Comparison of ENCODE assay signal across 9 mouse cellular contexts in genomic region chr2:92389645-92390044, GRCm38 (mm10). TPM values are rescaled to one million over a fixed set of nuclear protein-coding genes. Genes with fewer than 3 reads are reported as not detected.
DNase-seq lines count a peak whose midpoint lies in the region; ATAC-seq and TF ChIP-seq lines count a peak whose summit lies in the region.
"Had no signal": no experiment of that assay in that cellular context is flagged by ENCODE, and none has a peak within 500 bp of the region (broad histone marks: within the 10 kb centered on the region; RNA-seq: fewer than 3 reads in every experiment).

No protein-coding gene starts in this region.

- no peak overlapping the region for H3K27ac ChIP-seq in heart, postnatal 0 days (ENCODE audit: low read depth)
- no peak overlapping the region for H3K27ac ChIP-seq in brown adipose tissue, adult 24 weeks (replicated peaks; ENCODE audit: low read depth, low read length)
- H3K27ac ChIP-seq in hindbrain, embryonic 14.5 days = peak overlapping the region; percentile 81
- peak overlapping the region; percentile 83 for H3K27ac ChIP-seq in midbrain, embryonic 14.5 days (replicated peaks; ENCODE audit: low read depth, low read length)

- H3K36me3 ChIP-seq in heart, postnatal 0 days (replicated peaks; ENCODE audit: control insufficient read depth, insufficient read depth, low read length) = no peaks in the 10 kb centered on the region
- peaks cover 29% of the 10 kb centered on the region for H3K36me3 ChIP-seq in hindbrain, embryonic 14.5 days (replicated peaks; ENCODE audit: control insufficient read depth, insufficient read depth)
- H3K36me3 ChIP-seq in midbrain, embryonic 14.5 days (ENCODE audit: control insufficient read depth, insufficient read depth, low read length) = peaks cover 37% of the 10 kb centered on the region

- no peak overlapping the region; the same call in 1 of the 2 replicates for H3K9ac ChIP-seq in heart, postnatal 0 days (replicated peaks; ENCODE audit: low read depth, low read length)
- peak overlapping the region; percentile 74 for H3K9ac ChIP-seq in hindbrain, embryonic 14.5 days
- peak overlapping the region; percentile 84; the same call in 1 of the 2 replicates for H3K9ac ChIP-seq in midbrain, embryonic 14.5 days (replicated peaks; ENCODE audit: low read length)

- 12% methylated on average over 10 of the region's 10 CpGs for WGBS in heart, postnatal 0 days
- 2% methylated on average over 10 of the region's 10 CpGs for WGBS in hindbrain, embryonic 14.5 days
- WGBS in midbrain, embryonic 14.5 days = 1% methylated on average over 10 of the region's 10 CpGs

- no peaks in the 10 kb centered on the region for H3K9me3 ChIP-seq in heart, postnatal 0 days (replicated peaks; ENCODE audit: control insufficient read depth, low read length)
- H3K9me3 ChIP-seq in hindbrain, embryonic 14.5 days (ENCODE audit: control insufficient read depth, low read length) = no peaks in the 10 kb centered on the region
- no peaks in the 10 kb centered on the region for H3K9me3 ChIP-seq in midbrain, embryonic 14.5 days (ENCODE audit: control insufficient read depth, low read length)

- no peak for DNase-seq in heart, postnatal 0 days (ENCODE audit: low spot score)
- DNase-seq in heart, postnatal 25 days (ENCODE audit: low spot score) = no peak
- DNase-seq in hindbrain, embryonic 14.5 days (ENCODE audit: low spot score) = no peak
- no peak for DNase-seq in midbrain, embryonic 14.5 days
- no peak for DNase-seq in thymus, postnatal 10 days (ENCODE audit: low spot score in 2 of 2)
- no peak for DNase-seq in left cerebral cortex, postnatal 10 days (ENCODE audit: extremely low spot score in 1 of 2, low spot score in 2 of 2)
- DNase-seq in left cerebral cortex, postnatal 4 days = no peak

- H3K4me1 ChIP-seq in heart, postnatal 0 days (ENCODE audit: control insufficient read depth, insufficient read depth) = peaks cover 16% of the 10 kb centered on the region
- H3K4me1 ChIP-seq in brown adipose tissue, adult 24 weeks (ENCODE audit: control insufficient read depth, insufficient read depth, insufficient read length, low read length) = no peaks in the 10 kb centered on the region; the same call in 1 of the 2 replicates
- H3K4me1 ChIP-seq in hindbrain, embryonic 14.5 days (replicated peaks; ENCODE audit: control insufficient read depth, insufficient read depth, low read length) = peaks cover 53% of the 10 kb centered on the region
- H3K4me1 ChIP-seq in midbrain, embryonic 14.5 days (ENCODE audit: control insufficient read depth, insufficient read depth, low read length) = peaks cover 57% of the 10 kb centered on the region

- 0 out of 2 replicates have a peak, but pooled peaks have one; percentile 1 for ATAC-seq in heart, postnatal 0 days (ENCODE audit: insufficient read depth, low read depth)
- ATAC-seq in hindbrain, embryonic 14.5 days (ENCODE audit: low FRiP score) = no peak
- ATAC-seq in midbrain, embryonic 14.5 days (ENCODE audit: low FRiP score, low TSS enrichment) = no peak

- peak overlapping the region; percentile 67 for H3K4me2 ChIP-seq in heart, postnatal 0 days (ENCODE audit: low read depth, low read length)
- H3K4me2 ChIP-seq in hindbrain, embryonic 14.5 days (replicated peaks) = peak overlapping the region; percentile 72
- H3K4me2 ChIP-seq in midbrain, embryonic 14.5 days (ENCODE audit: low read length) = peak overlapping the region; percentile 76

- intact Hi-C loops in heart, postnatal 25 days (cut with DNase I) = no loop called here
- intact Hi-C loops in left cerebral cortex, postnatal 10 days (cut with DNase I) = no loop called here
- intact Hi-C loops in left cerebral cortex, postnatal 4 days (cut with DNase I) = no loop called here

- TF ChIP-seq EP300 in heart, postnatal 0 days (IDR thresholded peaks at IDR 0.05; ENCODE audit: low read depth) = no peak

- no peak for TF ChIP-seq CTCF in heart, postnatal 0 days (IDR thresholded peaks at IDR 0.05; ENCODE audit: low read depth)

- peaks cover 39% of the 10 kb centered on the region for H3K27me3 ChIP-seq in heart, postnatal 0 days (ENCODE audit: control insufficient read depth, insufficient read depth, low read length)
- no peaks in the 10 kb centered on the region for H3K27me3 ChIP-seq in hindbrain, embryonic 14.5 days (ENCODE audit: control insufficient read depth, insufficient read depth, low read length)
- H3K27me3 ChIP-seq in midbrain, embryonic 14.5 days (ENCODE audit: control insufficient read depth, insufficient read depth, low read length) = no peaks in the 10 kb centered on the region

- peak overlapping the region; percentile 57 for H3K4me3 ChIP-seq in heart, postnatal 0 days (ENCODE audit: low read depth, low read length)
- peak overlapping the region; percentile 54 for H3K4me3 ChIP-seq in brown adipose tissue, adult 24 weeks (ENCODE audit: insufficient read depth, low read depth, low read length)
- peak overlapping the region; percentile 66 for H3K4me3 ChIP-seq in hindbrain, embryonic 14.5 days (replicated peaks; ENCODE audit: low read length)
- H3K4me3 ChIP-seq in midbrain, embryonic 14.5 days (replicated peaks; ENCODE audit: low read depth, low read length) = peak overlapping the region; percentile 74

RNA-seq across cellular contexts. Expression of gene 1700029I15Rik, which starts 7.3 kb away (rescaled TPM):
- total RNA-seq in heart, postnatal 0 days (2014; rRNA removed; ENCODE audit: low replicate concordance) = 2.8 and 4.6 TPM in 2 replicates
- 0.56 and 0.87 TPM in 2 replicates for polyA plus RNA-seq in heart, postnatal 0 days (2015; fragmentation: Nextera tagmentation; extraction: Ambion mirVana)
- 1 to 10 TPM; 1.5 to 2.1 TPM for total RNA-seq in heart, postnatal 25 days (2021)
- polyA plus RNA-seq in brown adipose tissue, adult 24 weeks (2012; ENCODE audit: insufficient read depth, insufficient read length, missing spikeins) = 3.3 and 4.1 TPM in 2 replicates
- polyA plus RNA-seq in hindbrain, embryonic 14.5 days (2014; fragmentation: Nextera tagmentation; extraction: Ambion mirVana) = 2.9 and 4.2 TPM in 2 replicates
- polyA plus RNA-seq in midbrain, embryonic 14.5 days (2014; fragmentation: Nextera tagmentation; extraction: Ambion mirVana) = 3.9 and 5.6 TPM in 2 replicates
- total RNA-seq in left cerebral cortex, postnatal 10 days (2021) = 1 to 10 TPM; 3.7 TPM
- total RNA-seq in left cerebral cortex, postnatal 4 days (2021) = 1 to 10 TPM; 2.8 to 3.2 TPM

RNA-seq across cellular contexts. Expression of gene Mapk8ip1, which starts 11.4 kb away (rescaled TPM):
- 5.6 and 8.4 TPM in 2 replicates for total RNA-seq in heart, postnatal 0 days (2014; rRNA removed; ENCODE audit: low replicate concordance)
- polyA plus RNA-seq in heart, postnatal 0 days (2015; fragmentation: Nextera tagmentation; extraction: Ambion mirVana) = 2.7 and 3.1 TPM in 2 replicates
- total RNA-seq in heart, postnatal 25 days (2021) = 1 to 10 TPM; 4.7 to 5.7 TPM
- 9.4 and 9.6 TPM in 2 replicates for polyA plus RNA-seq in brown adipose tissue, adult 24 weeks (2012; ENCODE audit: insufficient read depth, insufficient read length, missing spikeins)
- polyA plus RNA-seq in hindbrain, embryonic 14.5 days (2014; fragmentation: Nextera tagmentation; extraction: Ambion mirVana) = 68.8 and 74.5 TPM in 2 replicates
- 62.4 and 117 TPM in 2 replicates for polyA plus RNA-seq in midbrain, embryonic 14.5 days (2014; fragmentation: Nextera tagmentation; extraction: Ambion mirVana)
- 100 to 1,000 TPM; 414 to 421 TPM for total RNA-seq in left cerebral cortex, postnatal 10 days (2021)
- 100 to 1,000 TPM; 306 to 339 TPM for total RNA-seq in left cerebral cortex, postnatal 4 days (2021)
- total RNA-seq: common myeloid progenitor, adult 5-6 weeks had no signal

RNA-seq across cellular contexts. Expression of gene Large2, which starts 15.0 kb away (rescaled TPM):
- total RNA-seq in heart, postnatal 0 days (2014; rRNA removed; ENCODE audit: low replicate concordance) = not detected in 2 replicates
- polyA plus RNA-seq in heart, postnatal 0 days (2015; fragmentation: Nextera tagmentation; extraction: Ambion mirVana) = 0.25 and 0.47 TPM in 2 replicates
- under 1 TPM in 1 of 2 experiments, not detected in 1; 0.67 TPM for total RNA-seq in heart, postnatal 25 days (2021)
- 1.9 TPM in 1 of 2 replicates, not detected in the other for polyA plus RNA-seq in brown adipose tissue, adult 24 weeks (2012; ENCODE audit: insufficient read depth, insufficient read length, missing spikeins)
- 2.0 and 2.4 TPM in 2 replicates for polyA plus RNA-seq in hindbrain, embryonic 14.5 days (2014; fragmentation: Nextera tagmentation; extraction: Ambion mirVana)
- polyA plus RNA-seq in midbrain, embryonic 14.5 days (2014; fragmentation: Nextera tagmentation; extraction: Ambion mirVana) = 1.5 and 1.6 TPM in 2 replicates
- under 1 TPM in 1 of 2 experiments, not detected in 1; 0.49 TPM for total RNA-seq in left cerebral cortex, postnatal 10 days (2021)
- under 1 TPM; 0.60 to 0.72 TPM for total RNA-seq in left cerebral cortex, postnatal 4 days (2021)

RNA-seq across cellular contexts. Expression of gene Pex16, which starts 15.2 kb away (rescaled TPM):
- 14.1 and 28.5 TPM in 2 replicates for total RNA-seq in heart, postnatal 0 days (2014; rRNA removed; ENCODE audit: low replicate concordance)
- 27.5 and 27.7 TPM in 2 replicates for polyA plus RNA-seq in heart, postnatal 0 days (2015; fragmentation: Nextera tagmentation; extraction: Ambion mirVana)
- 10 to 100 TPM; 19.4 to 24.5 TPM for total RNA-seq in heart, postnatal 25 days (2021)
- polyA plus RNA-seq in brown adipose tissue, adult 24 weeks (2012; ENCODE audit: insufficient read depth, insufficient read length, missing spikeins) = 78.2 and 89.5 TPM in 2 replicates
- 32.7 TPM in 2 replicates for polyA plus RNA-seq in hindbrain, embryonic 14.5 days (2014; fragmentation: Nextera tagmentation; extraction: Ambion mirVana)
- polyA plus RNA-seq in midbrain, embryonic 14.5 days (2014; fragmentation: Nextera tagmentation; extraction: Ambion mirVana) = 35.4 and 41.6 TPM in 2 replicates
- 10 to 100 TPM; 40.3 to 40.4 TPM for total RNA-seq in left cerebral cortex, postnatal 10 days (2021)
- 10 to 100 TPM; 34.0 to 34.5 TPM for total RNA-seq in left cerebral cortex, postnatal 4 days (2021)

RNA-seq across cellular contexts. Expression of gene Cry2, which starts 44.2 kb away (rescaled TPM):
- total RNA-seq in heart, postnatal 0 days (2014; rRNA removed; ENCODE audit: low replicate concordance) = 9.5 and 15.3 TPM in 2 replicates
- polyA plus RNA-seq in heart, postnatal 0 days (2015; fragmentation: Nextera tagmentation; extraction: Ambion mirVana) = 14.0 and 17.3 TPM in 2 replicates
- total RNA-seq in heart, postnatal 25 days (2021) = 10 to 100 TPM; 14.2 to 25.9 TPM
- 11.7 and 14.6 TPM in 2 replicates for polyA plus RNA-seq in brown adipose tissue, adult 24 weeks (2012; ENCODE audit: insufficient read depth, insufficient read length, missing spikeins)
- polyA plus RNA-seq in hindbrain, embryonic 14.5 days (2014; fragmentation: Nextera tagmentation; extraction: Ambion mirVana) = 34.6 and 35.5 TPM in 2 replicates
- 33.3 and 33.9 TPM in 2 replicates for polyA plus RNA-seq in midbrain, embryonic 14.5 days (2014; fragmentation: Nextera tagmentation; extraction: Ambion mirVana)
- 100 to 1,000 TPM; 108 to 109 TPM for total RNA-seq in left cerebral cortex, postnatal 10 days (2021)
- 10 to 100 TPM; 74.6 to 75.8 TPM for total RNA-seq in left cerebral cortex, postnatal 4 days (2021)

Comparison
In these comparisons a context has a peak if more than half of its experiments do, and no peak if none do; other contexts are left out.
1. H3K27ac ChIP-seq: peak in hindbrain, embryonic 14.5 days (single experiment) and midbrain, embryonic 14.5 days (single experiment); none in heart, postnatal 0 days (single experiment) and brown adipose tissue, adult 24 weeks (single experiment).
2. RNA of gene Mapk8ip1, which starts 11.4 kb away (total RNA-seq): 414 to 421 TPM in left cerebral cortex, postnatal 10 days and 306 to 339 TPM in left cerebral cortex, postnatal 4 days; 5.6 to 8.4 TPM in heart, postnatal 0 days and 4.7 to 5.7 TPM in heart, postnatal 25 days; every median in the first group is over 10 times any median in the second.
3. Peak in every context shown above with its lines, with median percentiles within 50 percentile points of each other: H3K4me2 ChIP-seq and H3K4me3 ChIP-seq.